Mouse (Mus musculus) forebrain, postnatal 0 days (tissue): ENCODE measurements around the gene Pla2g4c. TPM values are rescaled to one million over a fixed set of nuclear protein-coding genes. Genes with fewer than 3 reads are reported as not detected.
A peak's percentile ranks its signal among the peaks of the same experiment; 100 is the strongest.
"Not testable (repeated sequence)": the region's sequence is repeated elsewhere in the genome, so short reads cannot be mapped to it uniquely, and the experiment has no call there.

Source experiments
- ATAC-seq: fragments of 200-750 bp; cut with Nextera tagmentation; 2 replicates; pipeline ENCODE4 v1.8.0; 2017; ENCODE audit warnings: mild to moderate bottlenecking, moderate library complexity
- DNase-seq: peaks from one replicate; pipeline ENCODE4 v3.0.0-alpha.2; 2015
- H3K27ac ChIP-seq: fragments of 300-500 bp; sonication (generic); 2 replicates; pipeline ENCODE4 v1.5.1; 2014; ENCODE audit warnings: low read depth, mild to moderate bottlenecking, antibody characterized with exemption, low read length, moderate library complexity, mixed read lengths
- H3K27me3 ChIP-seq: fragments of 300-500 bp; sonication (generic); 2 replicates; pipeline ENCODE4 v1.6.1; 2014; ENCODE audit warnings: mild to moderate bottlenecking, low read length, mixed read lengths; ENCODE audit not compliant: insufficient read depth
- H3K36me3 ChIP-seq: fragments of 300-500 bp; sonication (generic); 2 replicates; pipeline ENCODE4 v1.6.1; 2014; ENCODE audit warnings: mild to moderate bottlenecking, moderate library complexity; ENCODE audit not compliant: insufficient read depth
- H3K4me1 ChIP-seq: fragments of 300-500 bp; sonication (generic); 2 replicates; pipeline ENCODE4 v1.6.1; 2014; ENCODE audit warnings: antibody characterized with exemption; ENCODE audit not compliant: insufficient read depth
- H3K4me2 ChIP-seq: fragments of 300-500 bp; sonication (generic); 2 replicates; pipeline ENCODE4 v1.6.1; 2014; ENCODE audit warnings: low read depth, mild to moderate bottlenecking, moderate library complexity
- H3K4me3 ChIP-seq: fragments of 300-500 bp; sonication (generic); 2 replicates; pipeline ENCODE4 v1.5.1; 2014; ENCODE audit warnings: low read depth, low read length, mixed read lengths
- H3K9ac ChIP-seq: fragments of 300-500 bp; sonication (generic); 2 replicates; pipeline ENCODE4 v1.6.1; 2014; ENCODE audit warnings: mild to moderate bottlenecking
- H3K9me3 ChIP-seq: fragments of 300-500 bp; sonication (generic); 2 replicates; pipeline ENCODE4 v1.6.1; 2016; ENCODE audit warnings: low read length
- CTCF ChIP-seq: sonication (generic); IDR thresholded peaks from 2 replicates; pipeline ENCODE4 v1.5.1; 2016; ENCODE audit warnings: antibody characterized with exemption, control low read depth, low read depth
- WGBS: fragments of 180-500 bp; shearing (Covaris S2); extraction: QIAGEN DNeasy Blood & Tissue Kit; methylation state at CpG from one replicate; pipeline ENCODE4 v1.1.7; 2014; 5-methylcytosine and 5-hydroxymethylcytosine counted together
- polyA plus RNA-seq: library from polyadenylated mRNA; unstranded; fragments of >200 nt; fragmentation: Nextera tagmentation; extraction: Ambion mirVana; gene quantifications from 2 replicates; pipeline ENCODE4 v1.2.1, GENCODE M21; 2015
- total RNA-seq: library from RNA; depleted of rRNA; stranded (reverse); fragments of >200 nt; gene quantifications from 2 replicates; pipeline ENCODE4 v1.2.3, GENCODE M21; 2014; rRNA removed

Pla2g4c gene
- total RNA-seq, result 0.46 and 0.48 TPM in 2 replicates
- 0.13 TPM in 1 of 2 replicates, not detected in the other for polyA plus RNA-seq

DNA sequence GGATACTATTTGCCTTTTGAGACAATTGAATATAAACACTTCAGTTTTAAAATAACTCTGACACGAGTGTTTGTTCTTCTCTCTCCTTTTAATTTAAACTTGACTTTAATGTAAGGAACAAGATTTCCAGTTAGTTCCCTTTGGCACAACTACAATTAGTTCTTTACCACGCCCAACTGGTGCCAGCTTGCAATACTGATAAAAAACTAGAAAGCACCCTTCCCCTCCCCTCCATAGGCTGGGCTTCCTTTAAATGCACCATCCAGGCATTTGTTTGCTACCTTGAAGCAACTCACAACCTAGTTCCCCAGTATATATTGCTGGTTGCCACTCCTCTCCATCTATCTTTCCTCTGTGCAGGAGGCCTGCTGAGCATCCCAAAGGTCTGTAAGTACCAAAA, at the start of gene Pla2g4c:
Gene Pla2g4c (plus strand): TSS at position 340 of the 400 bp plus-strand sequence.
- no peaks in the 10 kb centered on the region for H3K9me3 ChIP-seq
- H3K4me1 ChIP-seq, result no peaks in the 10 kb centered on the region
- WGBS, result 92% methylated on average over 2 of the region's 2 CpGs
- no peak within 1 kb of the TSS for H3K4me2 ChIP-seq
- ATAC-seq (no peak), DNase-seq (no peak)
- TF ChIP-seq CTCF, result no peak
- no peaks in the 10 kb centered on the region for H3K36me3 ChIP-seq
- no peak within 1 kb of the TSS for H3K9ac ChIP-seq
- H3K27me3 ChIP-seq, result no peaks in the 10 kb centered on the region
- no peak within 1 kb of the TSS for H3K27ac ChIP-seq
- H3K4me3 ChIP-seq, result no peak within 1 kb of the TSS

DNA sequence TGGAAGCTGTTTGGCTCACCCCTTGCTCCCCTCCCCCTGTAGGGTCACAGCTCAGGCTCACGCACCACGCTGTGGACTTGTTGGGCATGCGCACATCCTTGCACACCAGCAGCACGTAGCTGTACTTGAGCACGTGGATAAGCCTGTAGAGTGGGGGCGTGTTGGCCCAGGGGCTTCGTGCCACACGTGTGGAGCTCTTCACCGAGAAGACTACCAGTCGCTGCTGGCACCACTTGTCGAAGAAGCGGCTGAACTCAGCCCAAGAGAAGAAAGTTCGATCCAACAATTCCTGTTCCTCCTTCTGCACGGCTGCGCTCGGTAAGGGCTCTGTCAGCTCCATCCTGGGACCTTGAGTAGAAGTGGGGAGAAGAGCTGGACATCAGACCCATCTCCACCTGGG, 47.4 kb upstream of the Pla2g4c start, which contains the start of gene Lig1:
Gene Lig1 (plus strand): TSS at position 203 of the 400 bp plus-strand sequence.
- no peaks in the 10 kb centered on the region for H3K27me3 ChIP-seq
- H3K9ac ChIP-seq, result peak within 1 kb of the TSS; percentile 79
- no peak for DNase-seq
- peak within 1 kb of the TSS; percentile 50 for H3K4me3 ChIP-seq
- peak within 1 kb of the TSS; percentile 75 for H3K4me2 ChIP-seq
- no peaks in the 10 kb centered on the region for H3K9me3 ChIP-seq
- H3K36me3 ChIP-seq, result peaks cover 18% of the 10 kb centered on the region
- TF ChIP-seq CTCF, result no peak
- WGBS, result 98% methylated on average over 16 of the region's 16 CpGs
- ATAC-seq, result no peak
- peaks cover 5% of the 10 kb centered on the region for H3K4me1 ChIP-seq
- peak within 1 kb of the TSS; percentile 71; the same call in 1 of the 2 replicates for H3K27ac ChIP-seq

DNA sequence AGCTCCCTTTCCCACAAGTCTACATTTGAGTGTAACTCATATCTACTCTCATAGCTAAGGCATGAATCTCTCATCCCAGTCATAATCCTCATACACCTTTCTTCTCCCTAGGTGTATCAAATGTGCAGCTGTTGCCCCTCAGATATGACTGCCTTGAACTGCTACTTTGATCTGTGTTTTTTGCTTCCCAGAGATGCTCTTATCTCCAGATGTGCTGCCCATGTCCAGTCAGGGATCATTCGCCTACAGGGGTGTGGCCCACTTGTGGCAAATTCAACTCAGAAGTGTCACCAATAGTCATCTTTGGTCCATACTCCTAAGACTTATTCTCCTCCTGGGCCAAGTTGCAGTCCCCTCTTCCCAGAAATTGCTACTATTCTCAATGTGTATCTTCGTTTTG, 46.6 kb upstream of the Pla2g4c start:
- H3K9ac ChIP-seq, result peak overlapping the region; percentile 79
- no peak for ATAC-seq
- TF ChIP-seq CTCF, result no peak
- WGBS, result 31% methylated on average over 2 of the region's 2 CpGs
- peaks cover 23% of the 10 kb centered on the region for H3K36me3 ChIP-seq
- DNase-seq, result no peak
- peak overlapping the region; percentile 50 for H3K4me3 ChIP-seq
- H3K27ac ChIP-seq, result peak overlapping the region; percentile 71; the same call in 1 of the 2 replicates
- H3K4me2 ChIP-seq, result peak overlapping the region; percentile 75
- no peaks in the 10 kb centered on the region for H3K27me3 ChIP-seq
- peaks cover 5% of the 10 kb centered on the region for H3K4me1 ChIP-seq
- H3K9me3 ChIP-seq, result no peaks in the 10 kb centered on the region

DNA sequence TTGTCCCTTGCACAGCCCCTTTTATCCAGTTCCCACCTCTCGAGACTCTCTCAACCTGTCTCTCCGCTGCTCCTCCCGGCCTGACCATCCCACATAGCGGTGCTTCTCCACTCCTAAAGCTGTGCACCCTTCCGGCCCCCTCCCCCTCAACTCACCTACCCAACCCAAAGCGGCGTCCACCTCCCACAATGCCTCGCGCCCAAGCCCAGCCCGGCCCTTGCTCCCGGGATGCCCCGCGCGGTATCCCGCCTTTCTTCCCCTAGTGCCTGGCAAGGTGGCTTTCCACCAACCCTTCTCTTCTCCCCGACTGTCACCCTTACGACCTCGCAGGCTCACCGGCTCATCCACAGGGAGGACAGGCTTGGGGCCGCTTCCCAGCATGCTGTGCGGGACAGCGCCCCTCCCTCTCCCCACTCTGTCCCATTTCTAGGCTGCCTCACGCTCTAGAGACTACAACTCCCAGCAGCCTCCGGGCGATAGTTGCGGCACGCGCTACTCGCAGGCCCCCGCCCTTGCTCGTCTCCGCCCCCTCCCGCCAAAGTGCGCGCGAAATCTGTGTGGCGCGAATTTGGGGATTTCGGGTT, 46.1 kb upstream of the Pla2g4c start, which contains the start of gene Zswim9:
Gene Zswim9 (minus strand): TSS at position 414 of the 584 bp plus-strand sequence.
- Histone ChIP-seq H3K4me2 (peak within 1 kb of the TSS; percentile 75), H3K27me3 (no peaks in the 10 kb centered on the region), H3K9ac (peak within 1 kb of the TSS; percentile 79), H3K36me3 (peaks cover 25% of the 10 kb centered on the region), H3K27ac (peak within 1 kb of the TSS; percentile 71), H3K4me1 (peaks cover 5% of the 10 kb centered on the region), H3K4me3 (peak within 1 kb of the TSS; percentile 50), H3K9me3 (no peaks in the 10 kb centered on the region)
- DNase-seq (peak; percentile 95), ATAC-seq (peak; percentile 99)
- TF ChIP-seq CTCF, result no peak; the same call in 1 of the 2 replicates
- WGBS, result under 1% methylated on average over 39 of the region's 39 CpGs

DNA sequence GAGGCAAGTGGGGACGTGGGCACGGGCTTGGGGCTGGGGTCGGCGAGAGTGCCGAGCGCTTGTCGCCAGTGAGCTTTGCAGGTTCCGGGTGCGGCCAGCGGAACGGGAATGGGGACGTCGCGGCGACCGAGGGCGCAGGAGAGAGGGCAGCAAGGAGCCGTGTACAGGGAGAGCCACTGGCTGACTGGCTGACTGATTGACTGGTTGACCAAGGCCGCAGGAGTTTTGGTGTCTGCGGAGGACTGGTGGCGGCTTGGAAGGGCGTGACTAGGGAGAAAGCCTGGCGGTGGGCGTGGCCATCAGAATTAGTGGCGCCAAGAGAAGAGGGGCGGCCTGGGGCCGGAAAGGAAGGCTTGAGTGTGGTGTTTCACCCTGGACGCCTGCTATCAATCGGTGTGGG, 45.5 kb upstream of the Pla2g4c start:
- H3K9me3 ChIP-seq, DNase-seq, H3K4me1 ChIP-seq, H3K27ac ChIP-seq, H3K27me3 ChIP-seq: not testable (repeated sequence)
- Histone ChIP-seq H3K36me3 (peaks cover 22% of the 10 kb centered on the region), H3K4me2 (peak overlapping the region; percentile 75), H3K9ac (peak overlapping the region; percentile 79; the same call in 1 of the 2 replicates), H3K4me3 (peak overlapping the region; percentile 50)
- WGBS, result 1% methylated on average over 13 of the region's 29 CpGs
- peak; percentile 25 for ATAC-seq

DNA sequence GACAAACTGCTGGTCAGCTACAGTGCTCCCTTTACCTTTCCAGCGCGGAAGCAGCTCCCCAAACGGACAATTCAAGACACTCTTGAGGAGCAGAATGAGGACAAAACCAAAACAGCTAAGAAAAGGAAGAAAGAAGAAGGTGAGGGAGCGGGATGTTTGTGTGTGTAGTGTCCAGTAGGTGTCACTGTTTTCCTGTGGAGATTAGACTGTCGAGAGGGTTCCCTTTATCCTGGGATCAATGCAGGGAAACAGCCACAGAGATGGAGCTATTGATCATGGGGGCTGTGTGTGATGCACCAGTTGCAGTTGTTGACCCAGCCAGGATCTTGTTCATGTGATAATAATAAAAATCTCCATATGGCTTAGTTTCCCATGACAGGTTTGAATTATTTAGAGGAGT, 35.8 kb upstream of the Pla2g4c start:
- peak; percentile 81 for TF ChIP-seq CTCF
- WGBS, result 46% methylated on average over 5 of the region's 5 CpGs
- DNase-seq (peak; percentile 52), ATAC-seq (peak; percentile 79)
- Histone ChIP-seq H3K9ac (no peak overlapping the region), H3K27me3 (no peaks in the 10 kb centered on the region), H3K4me3 (no peak overlapping the region), H3K9me3 (no peaks in the 10 kb centered on the region), H3K4me1 (no peaks in the 10 kb centered on the region), H3K36me3 (peaks cover 56% of the 10 kb centered on the region), H3K27ac (no peak overlapping the region), H3K4me2 (no peak overlapping the region)

DNA sequence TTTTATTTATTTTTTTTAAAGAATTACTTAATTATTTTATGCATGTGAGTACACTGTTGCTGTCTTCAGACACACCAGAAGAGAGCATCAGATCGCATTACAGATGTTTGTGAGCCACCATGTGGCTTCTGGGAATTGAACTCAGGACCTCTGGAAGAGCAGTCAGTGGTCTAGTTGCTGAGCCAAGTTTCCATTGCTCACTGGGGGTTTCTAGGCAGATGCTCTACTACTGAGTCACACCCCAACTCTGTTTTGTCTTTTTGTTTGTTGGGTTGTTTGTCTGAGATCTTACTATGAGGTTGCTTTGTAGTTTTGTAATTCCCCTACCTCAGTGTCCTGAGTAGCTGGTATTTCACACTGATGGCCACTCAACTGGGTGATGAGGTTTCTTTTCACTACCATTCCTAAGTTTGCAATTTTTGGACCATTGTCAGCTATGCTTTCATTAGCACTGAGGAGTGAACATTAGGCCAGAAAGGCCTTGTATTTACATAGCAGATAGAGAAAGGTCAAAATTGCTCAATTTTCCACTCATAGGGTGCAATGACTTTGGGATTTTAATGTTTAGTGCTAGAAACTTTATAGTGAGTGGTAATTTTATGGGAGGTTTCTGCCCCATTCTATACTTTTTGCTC, 34.3 kb upstream of the Pla2g4c start:
- TF ChIP-seq CTCF, result no peak
- Histone ChIP-seq H3K36me3 (peaks cover 65% of the 10 kb centered on the region), H3K4me3 (no peak overlapping the region), H3K9ac (no peak overlapping the region), H3K27ac (no peak overlapping the region), H3K4me2 (no peak overlapping the region), H3K9me3 (no peaks in the 10 kb centered on the region), H3K27me3 (no peaks in the 10 kb centered on the region), H3K4me1 (no peaks in the 10 kb centered on the region)
- 94% methylated on average over 1 of the region's 1 CpGs for whole genome bisulfite sequencing
- DNase-seq (no peak), ATAC-seq (no peak)
